Mouse (Mus musculus): ENCODE results near the gene Filip1.

DNA sequence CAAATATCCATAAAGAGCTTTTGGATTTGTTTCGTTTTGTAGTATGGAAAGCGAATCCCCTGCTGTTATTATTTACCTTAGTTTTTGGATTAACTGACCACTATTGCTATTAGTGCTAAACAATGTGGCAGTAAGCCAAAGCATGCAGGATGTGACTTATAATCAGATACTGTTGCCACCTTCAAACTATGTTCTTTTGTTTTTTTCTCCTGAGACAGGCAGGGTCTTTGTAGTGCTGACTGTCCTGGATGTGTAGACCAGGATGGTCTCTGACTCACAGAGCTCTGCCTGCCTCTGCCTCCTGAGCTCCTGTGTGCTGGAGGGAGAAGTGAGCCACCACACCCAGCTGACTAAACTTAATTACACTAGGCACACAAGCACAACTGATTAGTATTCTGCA, 33.4 kb downstream of the Filip1 start:
- TF ChIP-seq CTCF (IDR thresholded peaks at IDR 0.05; ENCODE audit: borderline replicate concordance, extremely low read depth, insufficient read depth, insufficient read length) (no peak), POLR2A (IDR thresholded peaks at IDR 0.05; ENCODE audit: borderline replicate concordance, extremely low read depth, insufficient read depth, insufficient read length, poor library complexity, severe bottlenecking) (no peak)

Measured in brain, embryonic 14.5 days (tissue).